ENCODE assay signal across 18 mouse cellular contexts in the genomic region with DNA sequence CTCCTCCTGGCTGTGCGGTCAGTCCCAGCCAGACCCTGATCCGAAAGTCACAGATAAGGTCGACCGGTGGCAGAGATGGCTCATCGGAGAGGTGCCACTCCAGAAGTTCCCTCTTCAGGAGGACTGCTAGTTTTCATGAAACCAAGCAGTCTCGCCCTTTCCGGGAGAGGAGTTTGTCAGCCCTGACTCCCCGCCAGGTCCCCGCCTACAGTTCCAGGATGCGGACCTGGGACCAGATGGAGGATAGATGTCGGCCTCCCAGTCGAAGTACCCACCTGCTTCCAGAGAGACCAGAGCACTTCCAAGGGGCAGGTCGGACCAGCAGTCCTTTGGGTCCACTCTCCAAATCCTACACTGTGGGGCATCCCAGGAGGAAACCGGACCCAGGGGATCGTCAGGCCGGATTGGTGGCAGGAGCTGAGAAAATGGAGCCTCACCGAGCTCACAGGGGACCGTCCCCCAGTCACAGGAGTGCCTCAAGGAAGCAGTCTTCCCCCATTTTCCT. TPM values are rescaled to one million over a fixed set of nuclear protein-coding genes. Genes with fewer than 3 reads are reported as not detected.
A peak's percentile ranks its signal among the peaks of the same experiment; 100 is the strongest.
DNase-seq lines count a peak whose midpoint lies in the region; TF ChIP-seq lines count a peak whose summit lies in the region.
"Had no signal": no experiment of that assay in that cellular context is flagged by ENCODE, and none has a peak within 500 bp of the region (broad histone marks: within the 10 kb centered on the region; RNA-seq: fewer than 3 reads in every experiment).

No protein-coding gene starts in this region.

- no peak overlapping the region for H3K4me3 ChIP-seq in left cerebral cortex, adult 2 months
- H3K4me3 ChIP-seq: midbrain, embryonic 12.5 days; neural tube, embryonic 15.5 days had no signal

- intact Hi-C loops in gastrocnemius, postnatal 36 days (cut with DNase I): no loop called here
- intact Hi-C loops in left cerebral cortex, adult 2 months (cut with DNase I): no loop called here
- intact Hi-C loops in heart, postnatal 36 days (cut with DNase I): no loop called here

- peak; percentile 14 for DNase-seq in gastrocnemius, postnatal 10 days
- no peak for DNase-seq in gastrocnemius, postnatal 36 days
- DNase-seq in left cerebral cortex, adult 2 months (ENCODE audit: extremely low spot score in 1 of 2, low spot score in 2 of 2): no peak
- no peak for DNase-seq in left cerebral cortex, adult 18-20 months (ENCODE audit: low spot score in 2 of 2)
- DNase-seq in heart, postnatal 36 days: peak; percentile 26 to 36
- no peak for DNase-seq in MN1 (ENCODE audit: low spot score)
- no peak for DNase-seq in T-cell, adult 2 months (ENCODE audit: low spot score)
- DNase-seq: adrenal gland, postnatal 10 days; B cell, adult 2 months; cerebellum, adult 8-10 months; layer of hippocampus, adult 9-11 months had no signal

- H3K27ac ChIP-seq in left cerebral cortex, adult 2 months: peak overlapping the region; percentile 15; the same call in 1 of the 2 replicates
- H3K27ac ChIP-seq: hindbrain, embryonic 14.5 days; kidney, postnatal 0 days; macrophage; midbrain, embryonic 12.5 days; neural tube, embryonic 15.5 days had no signal

- no peak for TF ChIP-seq CTCF in left cerebral cortex, adult 2 months (IDR thresholded peaks at IDR 0.05)

RNA-seq across cellular contexts. Expression of gene Tpte, which starts 24.2 kb away (rescaled TPM):
- total RNA-seq in gastrocnemius, postnatal 10 days (2021): under 1 TPM in 1 of 2 experiments, not detected in 1; 0.14 TPM
- not detected for total RNA-seq in gastrocnemius, postnatal 36 days (2021)
- total RNA-seq in left cerebral cortex, adult 2 months (2021): not detected
- total RNA-seq in left cerebral cortex, adult 18-20 months (2021): not detected
- total RNA-seq in heart, postnatal 36 days (2021): not detected
- total RNA-seq: adrenal gland, postnatal 10 days; left cerebral cortex, postnatal 25 days; liver, adult 2 months had no signal

RNA-seq across cellular contexts. Expression of gene Thsd1, which starts 31.9 kb away (rescaled TPM):
- total RNA-seq in gastrocnemius, postnatal 10 days (2021): 1 to 10 TPM; 5.0 to 5.9 TPM
- 1 to 10 TPM; 1.5 to 1.7 TPM for total RNA-seq in gastrocnemius, postnatal 36 days (2021)
- 1 to 10 TPM; 2.6 to 3.9 TPM for total RNA-seq in left cerebral cortex, adult 2 months (2021)
- 1 to 10 TPM; 3.2 to 3.6 TPM for total RNA-seq in left cerebral cortex, adult 18-20 months (2021)
- 1 to 10 TPM; 5.9 to 6.9 TPM for total RNA-seq in heart, postnatal 36 days (2021)

Comparison
In these comparisons a context has a peak if more than half of its experiments do, and no peak if none do; other contexts are left out.
1. DNase-seq: peak in gastrocnemius, postnatal 10 days (single experiment) and heart, postnatal 36 days (2 of 2); none in gastrocnemius, postnatal 36 days (0 of 2), left cerebral cortex, adult 2 months (0 of 2), left cerebral cortex, adult 18-20 months (0 of 2), MN1 (single experiment) and T-cell, adult 2 months (single experiment).